Mouse (Mus musculus) MEL (cell line): Measurements from ENCODE around the gene Kcnb1. TPM values are rescaled to one million over a fixed set of nuclear protein-coding genes. Genes with fewer than 3 reads are reported as not detected.

Experiments
- DNase-seq: peaks from one replicate; pipeline ENCODE4 v3.0.0; 2011; ENCODE audit warnings: low read depth, low spot score
- H3K27ac ChIP-seq: 2 replicates; pipeline ENCODE4 v1.5.1; 2012; ENCODE audit warnings: low read depth, mild to moderate bottlenecking, control low read depth, low read length, moderate library complexity; ENCODE audit not compliant: control insufficient read depth
- H3K27me3 ChIP-seq, 2 experiments: fragments of 150-350 bp in 1 of 2; sonication (generic) in 1 of 2; 2 replicates each; pipeline ENCODE4 v1.6.1; 2012; ENCODE audit warnings: low read length in 2 of 2, mild to moderate bottlenecking in 2 of 2, improper control_type of control experiment in 1 of 2, moderate library complexity in 1 of 2; ENCODE audit not compliant: insufficient read depth in 2 of 2, control insufficient read depth in 1 of 2
- H3K36me3 ChIP-seq, 2 experiments: 2 replicates each; pipeline ENCODE4 v1.6.1; 2012 to 2014; ENCODE audit warnings: low read length in 2 of 2, improper control_type of control experiment in 1 of 2, inconsistent platforms in 1 of 2, mild to moderate bottlenecking in 1 of 2; ENCODE audit not compliant: insufficient read depth in 2 of 2, control insufficient read depth in 1 of 2
- H3K4me1 ChIP-seq, 2 experiments: fragments of 150-350 bp in 1 of 2; sonication (generic) in 1 of 2; 2 replicates each; pipeline ENCODE4 v1.6.1; 2012; ENCODE audit warnings: low read length in 2 of 2, improper control_type of control experiment in 1 of 2, mild to moderate bottlenecking in 1 of 2; ENCODE audit not compliant: insufficient read depth in 2 of 2, control insufficient read depth in 1 of 2
- H3K4me3 ChIP-seq, 2 experiments: fragments of 150-350 bp in 1 of 2; sonication (generic) in 1 of 2; 2 replicates each; pipeline ENCODE4 v1.5.1; 2012; ENCODE audit warnings: low read depth in 2 of 2, low read length in 2 of 2, mild to moderate bottlenecking in 2 of 2, moderate library complexity in 2 of 2, control low read depth in 1 of 2, improper control_type of control experiment in 1 of 2; ENCODE audit not compliant: control insufficient read depth in 1 of 2, insufficient read depth in 1 of 2
- H3K79me2 ChIP-seq: 2 replicates; pipeline ENCODE4 v1.6.1; 2012; ENCODE audit warnings: mild to moderate bottlenecking, low read length, moderate library complexity; ENCODE audit not compliant: control insufficient read depth, poor library complexity, insufficient read depth
- H3K9ac ChIP-seq: 2 replicates; pipeline ENCODE4 v1.6.1; 2012; ENCODE audit warnings: low read depth, mild to moderate bottlenecking, control low read depth, low read length, moderate library complexity; ENCODE audit not compliant: control insufficient read depth, poor library complexity, severe bottlenecking
- H3K9me3 ChIP-seq: fragments of 150-350 bp; sonication (generic); replicated peaks from 2 replicates; pipeline ENCODE4 v1.6.1; 2012; ENCODE audit warnings: mild to moderate bottlenecking, low read length, improper control_type of control experiment, moderate library complexity; ENCODE audit not compliant: insufficient read depth
- BHLHE40 ChIP-seq: IDR thresholded peaks from 2 replicates; pipeline ENCODE4 v1.6.1; 2012; ENCODE audit warnings: low read depth, mild to moderate bottlenecking, inconsistent platforms, low read length, improper control_type of control experiment, borderline replicate concordance
- CHD1 ChIP-seq: IDR thresholded peaks from 2 replicates; pipeline ENCODE4 v1.6.1; 2012; ENCODE audit warnings: low read depth, mild to moderate bottlenecking, inconsistent platforms, low read length, improper control_type of control experiment
- GATA1 ChIP-seq: IDR thresholded peaks from 2 replicates; pipeline ENCODE4 v1.6.1; 2011; ENCODE audit warnings: low read depth, low read length, improper control_type of control experiment
- HCFC1 ChIP-seq: IDR thresholded peaks from 2 replicates; pipeline ENCODE4 v1.6.1; 2012; ENCODE audit warnings: low read depth, mild to moderate bottlenecking, inconsistent platforms, low read length, improper control_type of control experiment, moderate library complexity
- JUND ChIP-seq: IDR thresholded peaks from 2 replicates; pipeline ENCODE4 v1.6.1; 2011; ENCODE audit warnings: low read depth, mild to moderate bottlenecking, improper control_type of control experiment, low read length
- KAT2A ChIP-seq: conservative IDR thresholded peaks from 2 replicates; pipeline ENCODE4 v1.6.1; 2012; ENCODE audit warnings: low read depth, low read length, improper control_type of control experiment, inconsistent platforms
- MAX ChIP-seq: IDR thresholded peaks from 2 replicates; pipeline ENCODE4 v1.6.1; 2011; ENCODE audit warnings: low read length, improper control_type of control experiment
- MXI1 ChIP-seq: IDR thresholded peaks from 2 replicates; pipeline ENCODE4 v1.6.1; 2011; ENCODE audit warnings: mild to moderate bottlenecking, low read depth, low read length, improper control_type of control experiment
- MYB ChIP-seq: IDR thresholded peaks from 2 replicates; pipeline ENCODE4 v1.6.1; 2011; ENCODE audit warnings: mild to moderate bottlenecking, low read depth, low read length, improper control_type of control experiment
- NRF1 ChIP-seq: IDR thresholded peaks from 2 replicates; pipeline ENCODE4 v1.6.1; 2014; ENCODE audit warnings: low read depth, mild to moderate bottlenecking, inconsistent platforms, low read length, improper control_type of control experiment, moderate library complexity; ENCODE audit not compliant: poor library complexity, insufficient read depth, severe bottlenecking
- POLR2A ChIP-seq, 2 experiments: IDR thresholded peaks; 2 replicates each; pipeline ENCODE4 v1.6.1; 2011 to 2012; ENCODE audit warnings: low read length in 2 of 2, mild to moderate bottlenecking in 2 of 2, control low read depth in 1 of 2, improper control_type of control experiment in 1 of 2, low read depth in 1 of 2, moderate library complexity in 1 of 2; ENCODE audit not compliant: control insufficient read depth in 1 of 2, insufficient read depth in 1 of 2, poor library complexity in 1 of 2
- POLR2AphosphoS2 ChIP-seq: IDR thresholded peaks from 2 replicates; pipeline ENCODE4 v1.6.1; 2011; ENCODE audit warnings: low read length, improper control_type of control experiment
- POLR2AphosphoS5 ChIP-seq: IDR thresholded peaks from 2 replicates; pipeline ENCODE4 v1.6.1; 2012; ENCODE audit warnings: low read depth, borderline replicate concordance, mild to moderate bottlenecking, inconsistent platforms, low read length, moderate library complexity, mixed read lengths
- RAD21 ChIP-seq: IDR thresholded peaks from 2 replicates; pipeline ENCODE4 v1.6.1; 2011; ENCODE audit warnings: mild to moderate bottlenecking, low read depth, low read length, improper control_type of control experiment
- TAL1 ChIP-seq: IDR thresholded peaks from 2 replicates; pipeline ENCODE4 v1.6.1; 2012; ENCODE audit warnings: mild to moderate bottlenecking, inconsistent platforms, low read length, moderate library complexity, mixed read lengths
- TBP ChIP-seq: IDR thresholded peaks from 2 replicates; pipeline ENCODE4 v1.8.0; 2011; ENCODE audit warnings: low read depth, low read length, improper control_type of control experiment
- UBTF ChIP-seq: IDR thresholded peaks from 2 replicates; pipeline ENCODE4 v1.6.1; 2012; ENCODE audit warnings: low read depth, mild to moderate bottlenecking, inconsistent platforms, low read length, improper control_type of control experiment, moderate library complexity, borderline replicate concordance; ENCODE audit not compliant: insufficient read depth
- USF1 ChIP-seq: IDR thresholded peaks from 2 replicates; pipeline ENCODE4 v1.6.1; 2014; ENCODE audit warnings: low read depth, mild to moderate bottlenecking, inconsistent platforms, low read length, improper control_type of control experiment, moderate library complexity
- USF2 ChIP-seq, 2 experiments: IDR thresholded peaks; 2 replicates each; pipeline ENCODE4 v1.6.1; 2011 to 2012; ENCODE audit warnings: improper control_type of control experiment in 2 of 2, low read length in 2 of 2, borderline replicate concordance in 1 of 2, inconsistent platforms in 1 of 2, low read depth in 1 of 2, mild to moderate bottlenecking in 1 of 2; ENCODE audit not compliant: insufficient read depth in 1 of 2
- ZC3H11A ChIP-seq: IDR thresholded peaks from 2 replicates; pipeline ENCODE4 v1.6.1; 2012; ENCODE audit warnings: low read depth, mild to moderate bottlenecking, inconsistent platforms, low read length, improper control_type of control experiment
- ZMIZ1 ChIP-seq: IDR thresholded peaks from 2 replicates; pipeline ENCODE4 v1.6.1; 2012; ENCODE audit warnings: low read depth, mild to moderate bottlenecking, inconsistent platforms, low read length, improper control_type of control experiment, moderate library complexity
- polyA plus RNA-seq, 2 experiments: library from polyadenylated mRNA; stranded (reverse) in 1 of 2; unstranded in 1 of 2; fragments of >175 nt in 1 of 2; fragments of >200 nt in 1 of 2; gene quantifications; 2 replicates each; pipeline versions ENCODE4 v1.2.1 to v1.2.4; 2012; ENCODE audit warnings: low replicate concordance in 2 of 2, low read depth in 1 of 2; ENCODE audit not compliant: insufficient read length in 2 of 2, insufficient read depth in 1 of 2, missing spikeins in 1 of 2
- total RNA-seq: library from RNA; depleted of rRNA; stranded (reverse); fragments of 300-350 nt; gene quantifications from 2 replicates; pipeline ENCODE4 v1.2.3, GENCODE M21; 2012

Gene Kcnb1
- total and polyA plus RNA-seq, 3 experiments: 0.39 to 3.6 TPM; not detected in 1

- Histone ChIP-seq H3K9ac (peak overlapping the region; percentile 95), H3K79me2 (peaks cover 48% of the 10 kb centered on the region), H3K4me1 (peaks cover 0 to 6% of the 10 kb centered on the region in 2 experiments; a peak in 2 of 4 replicates), H3K9me3 (no peaks in the 10 kb centered on the region), H3K4me3 (peak overlapping the region; percentile 50 to 91), H3K36me3 (peaks cover 15 to 16% of the 10 kb centered on the region in 2 experiments), H3K27ac (peak overlapping the region; percentile 93), H3K27me3 (no peaks in the 10 kb centered on the region)
- peak; percentile 46 for DNase-seq
- no peak for TF ChIP-seq ZMIZ1
- TF ChIP-seq MYB: no peak
- TF ChIP-seq MXI1: no peak
- no peak for TF ChIP-seq POLR2AphosphoS2
- TF ChIP-seq ZC3H11A: no peak
- TF ChIP-seq USF1: no peak
- TF ChIP-seq KAT2A: no peak
- TF ChIP-seq HCFC1: no peak
- no peak; the same call in 1 of the 2 replicates for TF ChIP-seq TBP
- TF ChIP-seq RAD21: no peak
- no peak for TF ChIP-seq BHLHE40
- TF ChIP-seq UBTF: no peak
- no peak for TF ChIP-seq GATA1
- no peak for TF ChIP-seq TAL1
- no peak for TF ChIP-seq MAX
- TF ChIP-seq CHD1: no peak
- TF ChIP-seq, all 39 proteins: peak for 0
Observed at GRCm38 (mm10) chr2:167063906-167064496, 126.0 kb downstream of the Kcnb1 start.

GRCm38 (mm10) chr2:167062965-167063880 is 126.7 kb downstream of the Kcnb1 start, which contains the start of gene Znfx1:
TSS of gene Znfx1 (minus strand) at chr2:167063015.
- Histone ChIP-seq H3K4me1 (peaks cover 0 to 6% of the 10 kb centered on the region in 2 experiments; a peak in 2 of 4 replicates), H3K36me3 (peaks cover 15 to 16% of the 10 kb centered on the region in 2 experiments), H3K9ac (peak within 1 kb of the TSS; percentile 97), H3K27ac (peak within 1 kb of the TSS; percentile 93), H3K4me3 (peak within 1 kb of the TSS; percentile 79 to 91), H3K79me2 (peaks cover 48% of the 10 kb centered on the region), H3K9me3 (no peaks in the 10 kb centered on the region), H3K27me3 (no peaks in the 10 kb centered on the region)
- peak; percentile 94 for DNase-seq
- TF ChIP-seq TBP: peak; percentile 99
- no peak for TF ChIP-seq USF1
- TF ChIP-seq USF2 (IDR thresholded peaks at IDR 0.05; ENCODE audit: borderline replicate concordance in 1 of 2, insufficient read depth in 1 of 2, low read depth in 1 of 2, low read length in 2 of 2): no peak
- no peak for TF ChIP-seq NRF1
- peak; percentile 97 to 99 for TF ChIP-seq POLR2A (IDR thresholded peaks at IDR 0.05; ENCODE audit: control insufficient read depth in 1 of 2, insufficient read depth in 1 of 2, low read depth in 1 of 2, low read length in 2 of 2, poor library complexity in 1 of 2)
- no peak for TF ChIP-seq JUND
- peak; percentile 99 for TF ChIP-seq POLR2AphosphoS5
- no peak for TF ChIP-seq POLR2AphosphoS2
